Mouse (Mus musculus) liver, adult (tissue): ENCODE measurements around the gene Rassf7.

Source experiments
- GATA4 ChIP-seq: IDR thresholded peaks from 2 replicates; pipeline ENCODE4 v1.6.1; 2014; ENCODE audit warnings: mild to moderate bottlenecking, low read length; ENCODE audit not compliant: insufficient replicate concordance

Gene Rassf7

GRCm38 (mm10) chr7:141228279-141229067, 12.8 kb downstream of the Rassf7 start, which contains the start of gene Phrf1:
Gene Phrf1 (plus strand): TSS chr7:141228784.
- peak; percentile 21; the same call in 1 of the 2 replicates for TF ChIP-seq GATA4

DNA sequence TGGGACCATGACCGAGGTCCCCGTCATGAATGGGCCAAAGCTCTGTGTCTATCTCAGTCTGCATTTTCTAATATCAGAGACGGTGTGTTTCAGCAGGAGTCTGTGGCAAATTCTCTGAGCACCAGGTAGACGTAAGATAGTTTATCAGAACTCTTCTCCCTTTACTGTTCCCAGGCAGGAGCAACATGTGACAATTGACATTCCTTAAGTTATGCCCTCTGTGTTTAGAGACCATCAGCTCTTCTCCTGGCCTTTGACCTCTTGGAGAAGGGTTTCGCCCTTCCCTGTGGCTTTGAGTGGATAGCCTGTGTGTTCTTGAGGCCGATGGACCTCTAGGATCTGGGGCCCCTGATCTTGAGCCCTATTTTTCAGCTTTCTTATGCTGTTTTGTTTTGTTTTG, 14.0 kb downstream of the Rassf7 start:
- no peak for TF ChIP-seq GATA4

GRCm38 (mm10) chr7:141230570-141230969, 14.9 kb downstream of the Rassf7 start:
- TF ChIP-seq GATA4, result no peak

DNA sequence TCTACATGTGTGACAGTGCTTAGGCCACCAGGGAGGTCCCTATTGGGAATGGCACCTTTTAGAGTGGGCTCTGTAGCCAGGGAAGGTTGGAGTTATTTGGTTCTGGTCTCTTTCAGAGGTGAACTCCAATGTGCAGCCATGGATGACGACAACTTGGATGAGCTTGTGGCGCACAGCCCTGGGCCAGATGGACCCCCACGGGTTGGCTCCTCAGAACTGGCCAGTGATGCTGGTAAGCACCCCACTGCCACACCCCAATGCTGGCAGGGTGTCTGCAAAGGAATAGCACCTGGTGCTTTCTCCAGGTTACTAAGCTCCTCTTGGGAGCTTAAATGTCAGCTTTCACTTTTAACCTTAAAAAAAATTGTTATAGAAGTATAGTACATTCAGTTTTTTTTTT, 15.5 kb downstream of the Rassf7 start:
- no peak for TF ChIP-seq GATA4

DNA sequence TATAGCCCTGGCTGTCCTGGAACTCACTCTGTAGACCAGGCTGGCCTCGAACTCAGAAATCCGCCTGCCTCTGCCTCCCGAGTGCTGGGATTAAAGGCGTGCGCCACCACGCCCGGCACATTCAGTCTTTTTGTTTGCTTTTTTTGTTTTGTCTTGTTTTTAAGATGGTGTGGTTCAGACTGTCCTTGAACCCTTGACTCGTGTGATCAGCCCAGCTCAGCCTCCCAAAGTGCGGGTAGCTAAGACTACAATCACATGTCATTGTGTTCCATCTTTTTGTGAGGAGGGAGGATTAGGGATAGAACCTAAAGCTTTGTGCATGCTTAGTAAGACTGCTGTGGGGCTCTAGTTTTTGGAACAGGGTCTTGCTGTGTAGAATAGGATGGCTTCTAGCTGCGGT, 15.9 kb downstream of the Rassf7 start:
- TF ChIP-seq GATA4, result no peak

DNA sequence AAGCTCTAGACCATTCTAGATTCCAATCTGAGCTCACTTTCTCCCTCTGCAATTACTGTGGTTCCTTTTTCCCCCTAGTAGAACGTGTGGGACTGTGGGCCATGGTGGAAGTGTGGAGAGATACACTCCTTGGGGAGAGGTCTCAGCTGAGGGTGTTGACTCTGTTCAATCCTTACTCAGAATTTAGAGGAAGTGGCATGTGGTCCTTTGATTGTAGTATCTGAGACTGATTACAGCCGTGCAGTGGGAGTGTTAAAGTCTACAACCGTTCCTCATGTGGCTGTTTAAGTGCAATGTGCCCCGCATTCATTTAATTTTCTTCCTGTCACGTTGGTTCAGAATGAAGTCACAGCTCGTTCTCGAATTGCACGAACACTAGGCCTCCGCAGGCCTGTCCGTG, 40.5 kb downstream of the Rassf7 start:
- no peak for TF ChIP-seq GATA4

- TF ChIP-seq GATA4, result no peak
Observed at GRCm38 (mm10) chr7:141261480-141261879, 45.8 kb downstream of the Rassf7 start.

GRCm38 (mm10) chr7:141263640-141264039, 48.0 kb downstream of the Rassf7 start:
- TF ChIP-seq GATA4, result no peak

DNA sequence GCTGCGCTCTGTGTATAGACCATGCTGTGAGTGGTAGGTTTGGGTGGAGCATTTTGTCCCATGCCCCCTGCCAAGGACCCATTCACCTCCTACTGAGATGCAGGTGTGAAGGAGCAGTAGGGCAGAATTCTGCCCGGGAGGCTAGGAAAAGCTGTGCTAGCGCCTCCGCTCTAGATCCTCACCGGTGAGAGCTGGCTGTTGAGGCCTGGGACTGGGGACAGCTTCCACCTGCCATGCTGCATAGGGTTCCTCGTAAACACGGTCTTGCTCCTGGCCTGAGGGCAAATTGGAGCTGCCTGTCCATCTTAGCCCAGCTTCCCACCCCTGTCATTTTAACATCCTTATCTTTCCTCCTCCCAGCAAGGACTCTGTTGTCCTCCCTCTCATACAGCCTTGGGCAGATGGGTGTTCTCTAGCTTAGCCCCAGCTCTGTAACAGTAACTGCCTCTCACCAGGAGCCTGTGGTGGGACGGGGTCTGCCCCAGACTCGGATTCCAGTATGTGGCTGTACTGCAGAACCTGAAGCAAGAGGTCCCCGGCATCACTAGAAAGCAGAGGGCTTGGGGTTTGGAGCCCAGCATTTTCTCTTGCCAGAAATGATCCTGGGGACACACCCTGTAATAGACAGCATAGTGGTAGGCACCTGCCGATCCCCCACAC, 48.5 kb downstream of the Rassf7 start:
- no peak for TF ChIP-seq GATA4

DNA sequence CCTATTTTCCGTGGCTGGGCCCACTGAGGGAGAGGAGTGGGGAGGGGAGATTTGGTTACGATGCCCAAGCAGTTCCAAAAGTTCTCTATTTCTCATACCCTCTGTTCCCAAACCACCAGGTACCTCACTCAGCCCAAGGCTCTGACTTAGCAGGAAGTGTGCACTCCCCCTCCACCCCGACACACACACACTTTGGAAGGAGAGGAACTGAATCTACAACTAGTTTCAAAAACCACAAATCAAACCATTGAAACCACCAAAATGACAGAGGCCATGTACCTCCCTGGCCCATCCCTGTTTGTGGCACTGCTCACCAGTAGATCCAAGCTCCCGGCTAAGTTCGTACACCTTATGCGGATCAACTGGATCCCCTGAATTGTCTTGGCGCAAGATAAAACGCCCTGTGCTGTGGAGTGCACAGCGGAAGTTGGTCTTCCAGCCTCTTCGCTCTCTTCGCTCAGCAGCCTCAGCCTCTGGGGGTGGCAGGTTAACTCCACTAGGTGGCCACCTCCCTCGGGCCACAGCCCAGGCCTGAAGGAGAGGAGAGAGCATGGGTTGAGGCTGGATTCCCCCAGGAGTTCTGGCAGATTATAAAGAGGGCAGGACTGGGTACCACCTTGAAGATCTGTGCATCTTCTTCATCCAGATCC, 49.2 kb downstream of the Rassf7 start:
- no peak for TF ChIP-seq GATA4

DNA sequence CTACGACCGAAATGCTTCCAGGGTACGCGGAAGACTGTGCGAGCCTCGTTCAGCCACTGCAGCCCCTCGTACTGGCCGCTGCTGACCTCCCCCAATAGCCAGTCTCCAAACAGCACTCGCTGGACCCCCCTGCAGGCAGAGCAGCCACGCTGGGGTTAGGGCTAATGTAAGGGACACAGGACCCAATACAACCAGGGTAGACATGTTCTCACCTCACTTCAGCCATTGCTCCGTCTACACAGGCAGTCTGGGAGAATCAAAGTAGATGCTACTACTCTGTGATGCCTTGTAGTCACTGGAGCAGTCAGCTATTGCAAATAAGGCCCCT, 49.7 kb downstream of the Rassf7 start:
- no peak for TF ChIP-seq GATA4

- TF ChIP-seq GATA4, result no peak
Observed at GRCm38 (mm10) chr7:141265739-141266561, 50.3 kb downstream of the Rassf7 start, which contains the start of gene Irf7. Gene Irf7 (minus strand): TSS chr7:141266481.
